Mouse (Mus musculus) hindbrain, postnatal 0 days (tissue): ENCODE results near the gene Slc35g1. TPM values are rescaled to one million over a fixed set of nuclear protein-coding genes. Genes with fewer than 3 reads are reported as not detected.

ENCODE experiments used
- ATAC-seq: fragments of 200-750 bp; cut with Nextera tagmentation; 2 replicates; pipeline ENCODE4 v1.8.0; 2017; ENCODE audit warnings: mild to moderate bottlenecking, moderate TSS enrichment, moderate library complexity
- DNase-seq: peaks from one replicate; pipeline ENCODE4 v3.0.0-alpha.2; 2015; ENCODE audit warnings: low spot score
- H3K27ac ChIP-seq: fragments of 300-500 bp; sonication (generic); 2 replicates; pipeline ENCODE4 v1.5.1; 2014; ENCODE audit warnings: mild to moderate bottlenecking
- H3K27me3 ChIP-seq: fragments of 300-500 bp; sonication (generic); 2 replicates; pipeline ENCODE4 v1.6.1; 2014; ENCODE audit warnings: low read length, mixed read lengths; ENCODE audit not compliant: insufficient read depth
- H3K36me3 ChIP-seq: fragments of 300-500 bp; sonication (generic); 2 replicates; pipeline ENCODE4 v1.6.1; 2014; ENCODE audit warnings: low read length, mixed read lengths; ENCODE audit not compliant: insufficient read depth
- H3K4me1 ChIP-seq: fragments of 300-500 bp; sonication (generic); 2 replicates; pipeline ENCODE4 v1.6.1; 2014; ENCODE audit warnings: antibody characterized with exemption, low read length, mixed read lengths; ENCODE audit not compliant: insufficient read depth
- H3K4me2 ChIP-seq: fragments of 300-500 bp; sonication (generic); 2 replicates; pipeline ENCODE4 v1.6.1; 2014; ENCODE audit warnings: low read depth, mild to moderate bottlenecking, low read length, moderate library complexity, mixed read lengths
- H3K4me3 ChIP-seq: fragments of 300-500 bp; sonication (generic); 2 replicates; pipeline ENCODE4 v1.5.1; 2014; ENCODE audit warnings: low read length
- H3K9ac ChIP-seq: fragments of 300-500 bp; sonication (generic); replicated peaks from 2 replicates; pipeline ENCODE4 v1.6.1; 2014; ENCODE audit warnings: mild to moderate bottlenecking, low read length, moderate library complexity, mixed read lengths
- H3K9me3 ChIP-seq: fragments of 300-500 bp; sonication (generic); 2 replicates; pipeline ENCODE4 v1.6.1; 2016; ENCODE audit warnings: low read length, mixed read lengths
- CTCF ChIP-seq: IDR thresholded peaks from 2 replicates; pipeline ENCODE4 v1.5.1; 2016; ENCODE audit warnings: antibody characterized with exemption, control low read depth, low read depth
- WGBS: fragments of 180-500 bp; shearing (Covaris S2); extraction: QIAGEN DNeasy Blood & Tissue Kit; methylation state at CpG from one replicate; pipeline ENCODE4 v1.1.7; 2014; 5-methylcytosine and 5-hydroxymethylcytosine counted together
- polyA plus RNA-seq: library from polyadenylated mRNA; unstranded; fragments of >200 nt; fragmentation: Nextera tagmentation; extraction: Ambion mirVana; gene quantifications from 2 replicates; pipeline ENCODE4 v1.2.1, GENCODE M21; 2015
- total RNA-seq: library from RNA; depleted of rRNA; stranded (reverse); fragments of >200 nt; gene quantifications from 2 replicates; pipeline ENCODE4 v1.2.3, GENCODE M21; 2014

Gene Slc35g1
- total and polyA plus RNA-seq, 2 experiments from 2014 or later = 1.5 to 3.2 TPM

DNA sequence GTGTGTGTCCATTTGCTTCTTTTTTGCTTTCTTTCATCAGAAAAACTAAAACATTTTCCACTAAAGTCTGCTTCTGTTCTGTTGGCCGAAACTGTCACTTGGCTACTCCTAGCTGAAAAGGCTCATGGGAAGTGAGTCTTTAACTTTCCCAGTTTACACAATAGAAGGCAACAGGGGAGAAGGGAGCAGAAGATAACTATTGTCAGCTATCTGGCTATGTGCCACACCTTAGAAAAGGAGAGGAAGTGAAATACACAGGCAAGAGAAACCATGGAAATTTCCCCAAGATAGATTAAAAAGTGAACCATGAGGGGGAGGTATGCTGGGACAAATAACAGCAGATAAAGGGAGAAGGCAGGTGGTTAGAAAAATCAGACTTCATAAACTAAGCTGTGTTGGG lies 41.5 kb upstream of the Slc35g1 start:
- Histone ChIP-seq H3K27ac (no peak overlapping the region), H3K9ac (no peak overlapping the region), H3K4me1 (no peaks in the 10 kb centered on the region), H3K9me3 (no peaks in the 10 kb centered on the region), H3K4me2 (no peak overlapping the region), H3K4me3 (no peak overlapping the region), H3K36me3 (no peaks in the 10 kb centered on the region), H3K27me3 (no peaks in the 10 kb centered on the region)
- no peak for TF ChIP-seq CTCF
- 71% methylated on average over 1 of the region's 1 CpGs for WGBS
- ATAC-seq = no peak
- DNase-seq = no peak

- 64% methylated on average over 10 of the region's 10 CpGs for WGBS
- no peak for DNase-seq
These were observed 40.9 kb upstream of the Slc35g1 start for GRCm38 (mm10) chr19:38354819-38355360.

DNA sequence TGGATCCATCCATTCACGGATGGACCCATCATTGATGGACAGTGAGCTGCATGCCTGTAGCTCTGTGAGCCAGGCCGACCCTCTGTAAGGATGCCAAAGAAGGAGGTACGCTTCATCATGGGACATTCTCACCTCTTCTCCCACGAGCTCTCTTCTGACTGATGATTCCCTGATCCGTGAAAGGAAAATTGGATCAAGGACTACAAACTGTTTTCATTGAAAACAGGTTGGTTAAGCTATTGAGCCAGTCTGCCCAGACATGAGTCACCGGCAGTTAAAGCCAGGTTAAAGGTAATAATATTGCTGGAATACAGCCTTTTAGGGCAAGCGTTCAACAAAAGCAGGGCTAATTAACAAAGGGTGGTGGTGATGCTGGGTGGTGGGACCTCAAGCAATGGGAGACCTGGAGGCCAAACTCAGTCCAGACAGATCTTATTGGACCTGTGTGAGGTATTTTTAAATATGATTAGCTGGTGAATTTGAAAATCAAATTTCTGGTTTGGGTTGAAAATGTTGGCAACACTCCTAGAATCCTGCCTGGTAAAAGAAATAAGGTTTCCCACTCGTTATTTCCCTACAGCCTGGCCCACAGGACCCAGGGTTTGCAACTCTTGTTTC lies 39.5 kb upstream of the Slc35g1 start:
- DNase-seq (no peak), ATAC-seq (no peak)
- no peak overlapping the region for H3K4me3 ChIP-seq
- H3K27me3 ChIP-seq = no peaks in the 10 kb centered on the region
- no peak overlapping the region for H3K27ac ChIP-seq
- H3K4me1 ChIP-seq = no peaks in the 10 kb centered on the region
- H3K9ac ChIP-seq = no peak overlapping the region
- TF ChIP-seq CTCF = no peak
- no peak overlapping the region for H3K4me2 ChIP-seq
- no peaks in the 10 kb centered on the region for H3K36me3 ChIP-seq
- H3K9me3 ChIP-seq = no peaks in the 10 kb centered on the region
- WGBS = 78% methylated on average over 8 of the region's 8 CpGs

More at GRCm38 (mm10) chr19:38354819-38355360, 40.9 kb upstream of the Slc35g1 start:
- Histone ChIP-seq H3K4me3 (no peak overlapping the region), H3K9ac (no peak overlapping the region), H3K27me3 (no peaks in the 10 kb centered on the region), H3K27ac (no peak overlapping the region), H3K4me1 (no peaks in the 10 kb centered on the region), H3K4me2 (no peak overlapping the region), H3K36me3 (no peaks in the 10 kb centered on the region), H3K9me3 (no peaks in the 10 kb centered on the region)
- no peak for ATAC-seq
- no peak for TF ChIP-seq CTCF

GRCm38 (mm10) chr19:38357956-38358623 lies 37.7 kb upstream of the Slc35g1 start:
- WGBS = 70% methylated on average over 9 of the region's 9 CpGs
- H3K27me3 ChIP-seq = no peaks in the 10 kb centered on the region
- no peaks in the 10 kb centered on the region for H3K36me3 ChIP-seq
- H3K9me3 ChIP-seq = no peaks in the 10 kb centered on the region
- TF ChIP-seq CTCF = no peak
- DNase-seq = no peak
- no peak overlapping the region for H3K9ac ChIP-seq
- no peak for ATAC-seq
- no peaks in the 10 kb centered on the region for H3K4me1 ChIP-seq
- H3K27ac ChIP-seq = no peak overlapping the region
- no peak overlapping the region for H3K4me2 ChIP-seq
- no peak overlapping the region for H3K4me3 ChIP-seq

GRCm38 (mm10) chr19:38359287-38359686 lies 36.5 kb upstream of the Slc35g1 start:
- no peaks in the 10 kb centered on the region for H3K9me3 ChIP-seq
- H3K36me3 ChIP-seq = no peaks in the 10 kb centered on the region
- no peak overlapping the region for H3K4me2 ChIP-seq
- WGBS = 82% methylated on average over 1 of the region's 1 CpGs
- no peak overlapping the region for H3K4me3 ChIP-seq
- H3K4me1 ChIP-seq = no peaks in the 10 kb centered on the region
- H3K27me3 ChIP-seq = no peaks in the 10 kb centered on the region
- no peak overlapping the region for H3K27ac ChIP-seq
- no peak for TF ChIP-seq CTCF
- ATAC-seq (no peak), DNase-seq (no peak)
- H3K9ac ChIP-seq = no peak overlapping the region

GRCm38 (mm10) chr19:38361850-38362249 lies 33.9 kb upstream of the Slc35g1 start:
- no peak for TF ChIP-seq CTCF
- no peaks in the 10 kb centered on the region for H3K27me3 ChIP-seq
- no peak for ATAC-seq
- DNase-seq = no peak
- H3K9ac ChIP-seq = no peak overlapping the region
- WGBS = 69% methylated on average over 2 of the region's 2 CpGs
- H3K4me2 ChIP-seq = no peak overlapping the region
- H3K9me3 ChIP-seq = no peaks in the 10 kb centered on the region
- H3K4me1 ChIP-seq = no peaks in the 10 kb centered on the region
- no peaks in the 10 kb centered on the region for H3K36me3 ChIP-seq
- no peak overlapping the region for H3K4me3 ChIP-seq
- H3K27ac ChIP-seq = no peak overlapping the region

DNA sequence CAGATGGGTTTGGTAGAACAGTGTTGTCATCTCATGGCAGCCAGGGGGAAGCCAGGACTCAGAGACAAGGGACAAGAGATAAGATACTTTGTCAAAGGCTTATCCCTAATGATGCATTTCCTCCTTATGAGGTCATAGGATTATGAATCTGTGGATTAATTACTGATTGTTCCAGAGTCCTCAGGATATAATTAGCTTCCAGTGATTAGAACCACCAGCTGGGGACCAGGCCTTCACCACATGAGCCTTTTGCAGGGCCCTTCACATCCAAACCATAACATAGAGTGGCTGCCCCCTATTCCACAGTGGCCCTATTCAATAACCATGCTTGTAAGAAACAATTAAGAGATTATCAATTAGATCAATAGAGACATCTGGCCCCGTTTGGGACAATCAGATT lies 32.4 kb upstream of the Slc35g1 start:
- no peaks in the 10 kb centered on the region for H3K27me3 ChIP-seq
- no peak overlapping the region for H3K4me3 ChIP-seq
- no peaks in the 10 kb centered on the region for H3K36me3 ChIP-seq
- H3K4me1 ChIP-seq = no peaks in the 10 kb centered on the region
- no peak for DNase-seq
- 32% methylated on average over 1 of the region's 1 CpGs for WGBS
- ATAC-seq = no peak
- H3K9ac ChIP-seq = no peak overlapping the region
- H3K9me3 ChIP-seq = no peaks in the 10 kb centered on the region
- no peak for TF ChIP-seq CTCF
- H3K27ac ChIP-seq = no peak overlapping the region
- no peak overlapping the region for H3K4me2 ChIP-seq
